Mouse (Mus musculus): ENCODE measurements at regions not wholly inside any gene's neighbourhood (a gene's known extent, or its start where the extent isn't known, plus 50 kb on each side); places are given as distances from the start of the nearest gene placed in this dataset.

DNA sequence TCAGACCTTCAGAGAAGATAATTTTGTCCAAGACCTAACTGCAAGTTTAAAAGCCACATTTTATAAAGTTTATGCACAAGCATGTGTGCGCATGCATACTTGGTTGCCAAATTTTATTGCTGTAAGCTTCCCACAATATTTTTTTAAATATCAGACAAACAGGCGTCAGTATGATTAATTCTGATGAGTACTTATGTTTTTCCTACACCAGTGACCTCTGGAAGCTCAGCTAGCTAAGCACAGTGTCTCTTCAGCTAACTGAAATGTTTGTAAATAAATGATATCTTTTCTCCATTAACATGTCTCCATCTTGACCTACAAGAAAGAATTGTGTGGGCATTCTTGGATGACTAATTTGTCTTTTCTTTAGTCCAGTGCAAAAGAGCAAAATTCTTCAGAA is 168.6 kb upstream of the Ahr start:
- TF ChIP-seq CTCF (IDR thresholded peaks at IDR 0.05; ENCODE audit: borderline replicate concordance, insufficient read depth, low read length), result no peak
- TF ChIP-seq POLR2A (IDR thresholded peaks at IDR 0.05; ENCODE audit: low read depth, low read length), result no peak

Measured in embryonic fibroblast, embryonic 13.5 days (primary cell).